Mouse (Mus musculus) C2C12 (cell line): Measurements from ENCODE around the gene Fto. TPM values are rescaled to one million over a fixed set of nuclear protein-coding genes. Genes with fewer than 3 reads are reported as not detected.

Experiments used
- H3K27me3 ChIP-seq: one replicate; pipeline ENCODE4 v1.6.1; 2011; ENCODE audit not compliant: control insufficient read depth, insufficient read depth, insufficient read length
- H3K36me3 ChIP-seq: one replicate; pipeline ENCODE4 v1.6.1; 2011; ENCODE audit not compliant: control insufficient read depth, insufficient read depth
- H3K4me3 ChIP-seq: one replicate; pipeline ENCODE4 v1.5.1; 2011; ENCODE audit warnings: mild to moderate bottlenecking, control low read depth; ENCODE audit not compliant: poor library complexity, insufficient read depth, severe bottlenecking
- H3K79me2 ChIP-seq: one replicate; pipeline ENCODE4 v1.6.1; 2011; ENCODE audit not compliant: control insufficient read depth, insufficient read depth
- H3K79me3 ChIP-seq: one replicate; pipeline ENCODE4 v1.6.1; 2011; ENCODE audit warnings: low read depth, control low read depth
- H3ac ChIP-seq: one replicate; pipeline ENCODE3; 2011; ENCODE audit warnings: low read depth; ENCODE audit not compliant: control insufficient read depth, insufficient read length
- CEBPB ChIP-seq: IDR thresholded peaks from one replicate; pipeline ENCODE4 v1.6.1; 2011; ENCODE audit warnings: low read depth, mild to moderate bottlenecking, control low read depth, moderate library complexity
- CTCF ChIP-seq: IDR thresholded peaks from one replicate; pipeline ENCODE4 v1.5.1; 2011; ENCODE audit not compliant: control insufficient read depth, insufficient read depth, insufficient read length
- FOSL1 ChIP-seq: IDR thresholded peaks from one replicate; pipeline ENCODE4 v1.8.0; 2011; ENCODE audit warnings: mild to moderate bottlenecking, low read length; ENCODE audit not compliant: poor library complexity, insufficient read depth, severe bottlenecking
- MAX ChIP-seq: IDR thresholded peaks from one replicate; pipeline ENCODE4 v1.6.1; 2011; ENCODE audit warnings: mild to moderate bottlenecking, control low read depth
- MYOD1 ChIP-seq: IDR thresholded peaks from one replicate; pipeline ENCODE4 v1.6.1; 2011; ENCODE audit warnings: low read depth; ENCODE audit not compliant: control insufficient read depth, insufficient read length
- MYOG ChIP-seq: IDR thresholded peaks from one replicate; pipeline ENCODE4 v1.6.1; 2011; ENCODE audit not compliant: control insufficient read depth, insufficient read length; ENCODE audit errors: extremely low read depth
- USF1 ChIP-seq: IDR thresholded peaks from one replicate; pipeline ENCODE4 v1.6.1; 2011; ENCODE audit warnings: low read depth, mild to moderate bottlenecking, control low read depth, moderate library complexity
- long read RNA-seq, 2 experiments: library from polyadenylated mRNA; unstranded; transcript quantifications; one replicate each; pipeline ENCODE4 v2.0.0; 2019 to 2020
- polyA plus RNA-seq: library from polyadenylated mRNA; unstranded; fragments of >200 nt; fragmentation: generic; extraction: Trizol; gene quantifications from one replicate; pipeline ENCODE4 v1.2.1, GENCODE M21; 2012; ENCODE audit warnings: missing spikeins

Fto gene
- polyA plus RNA-seq, result 39.1 TPM
- long read RNA-seq, experiment 1, transcript Fto-201 (9 exons, 3,564 nt), result major isoform, 9 of 24 reads
- long read RNA-seq, experiment 1, partial matches to known transcripts, result 2 of 24 reads
- long read RNA-seq, experiment 1, other reads (novel, unspliced or antisense), result 12 of 24 reads
- long read RNA-seq, experiment 2, full-length matches to known transcripts, result 188 of 213 reads
- long read RNA-seq, experiment 2, partial matches to known transcripts, result 13 of 213 reads
- long read RNA-seq, experiment 2, other reads (novel, unspliced or antisense), result 12 of 213 reads

DNA sequence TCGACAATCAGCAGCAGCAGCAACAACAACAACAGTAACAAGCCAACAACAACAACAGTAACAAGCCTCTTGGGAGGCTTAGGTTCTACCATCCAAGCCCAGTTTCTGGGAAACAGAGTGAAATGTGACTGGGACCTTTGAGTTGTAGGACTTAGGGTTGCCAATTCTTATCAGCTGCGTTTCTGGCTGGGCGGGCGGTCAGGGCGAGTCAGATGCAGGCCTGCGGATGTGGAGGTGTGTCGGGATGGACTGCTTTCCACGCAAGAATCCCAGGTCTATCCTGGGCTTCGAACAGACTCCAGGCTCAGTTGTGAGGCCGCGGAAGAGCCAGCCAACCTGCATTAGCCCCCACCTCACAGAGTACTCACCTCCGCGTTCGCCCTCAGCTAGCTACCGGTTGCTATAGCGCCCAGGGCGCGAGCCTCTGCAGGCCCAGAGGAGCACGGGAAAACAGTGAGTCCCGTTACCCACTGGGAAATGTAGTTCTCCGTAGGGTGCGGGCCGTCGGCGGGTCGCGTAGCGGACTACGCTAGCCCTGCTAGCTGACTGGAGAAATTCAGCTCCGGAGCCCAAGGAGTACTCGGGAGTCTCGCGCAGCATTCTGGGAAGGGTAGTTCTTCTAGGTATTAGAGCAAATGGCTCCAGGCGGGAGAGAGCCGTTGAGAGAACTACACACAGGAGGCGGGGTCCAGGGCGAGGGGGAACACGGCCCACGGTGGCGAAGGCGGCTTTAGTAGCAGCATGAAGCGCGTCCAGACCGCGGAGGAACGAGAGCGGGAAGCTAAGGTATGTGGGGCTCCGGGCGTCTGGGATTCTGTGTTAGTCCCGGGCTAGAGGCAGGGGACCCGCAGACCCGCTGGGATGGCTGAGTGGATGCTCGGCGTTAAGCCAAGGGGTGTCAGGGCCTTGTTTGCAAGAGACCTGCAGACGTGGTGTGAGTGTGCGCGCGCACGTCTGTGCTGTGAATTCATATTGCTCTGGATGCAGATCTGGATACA, at the start of gene Fto, which contains the start of gene Rpgrip1l:
Gene Fto (plus strand): TSS at position 691 of the 998 bp plus-strand sequence.
Gene Rpgrip1l (minus strand): TSS at position 428 of the 998 bp plus-strand sequence.
- peaks cover 47% of the 10 kb centered on the region for H3K79me2 ChIP-seq
- H3ac ChIP-seq, result peak within 1 kb of the TSS; percentile 88
- H3K27me3 ChIP-seq, result no peaks in the 10 kb centered on the region
- H3K36me3 ChIP-seq, result no peaks in the 10 kb centered on the region
- no peak for TF ChIP-seq USF1
- no peak for TF ChIP-seq FOSL1
- no peak for TF ChIP-seq MAX
- no peak for TF ChIP-seq MYOG
- TF ChIP-seq CEBPB, result no peak
- no peak for TF ChIP-seq CTCF
- TF ChIP-seq MYOD1, result no peak
- H3K79me3 ChIP-seq, result peaks cover 44% of the 10 kb centered on the region
- H3K4me3 ChIP-seq, result peak within 1 kb of the TSS; percentile 67

DNA sequence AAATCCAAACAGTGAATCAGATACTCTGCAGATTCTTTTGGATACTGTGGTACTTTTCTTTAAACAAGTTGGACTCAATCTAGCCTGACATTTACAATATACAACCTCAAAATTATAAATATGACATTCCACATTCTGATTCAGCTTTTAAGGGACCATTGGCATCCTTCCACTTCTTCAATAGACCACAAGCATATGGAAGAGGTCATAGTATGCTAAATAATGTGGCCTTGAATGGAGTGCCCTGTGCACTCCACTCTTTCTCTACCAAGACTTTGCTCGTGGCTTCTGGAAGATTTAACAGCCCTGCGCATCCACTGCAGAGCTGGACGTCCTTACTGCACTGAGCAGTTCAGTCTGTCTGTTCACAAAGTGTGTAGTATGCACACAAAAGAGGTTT, 49.4 kb upstream of the Fto start:
- H3K4me3 ChIP-seq, result no peak overlapping the region

DNA sequence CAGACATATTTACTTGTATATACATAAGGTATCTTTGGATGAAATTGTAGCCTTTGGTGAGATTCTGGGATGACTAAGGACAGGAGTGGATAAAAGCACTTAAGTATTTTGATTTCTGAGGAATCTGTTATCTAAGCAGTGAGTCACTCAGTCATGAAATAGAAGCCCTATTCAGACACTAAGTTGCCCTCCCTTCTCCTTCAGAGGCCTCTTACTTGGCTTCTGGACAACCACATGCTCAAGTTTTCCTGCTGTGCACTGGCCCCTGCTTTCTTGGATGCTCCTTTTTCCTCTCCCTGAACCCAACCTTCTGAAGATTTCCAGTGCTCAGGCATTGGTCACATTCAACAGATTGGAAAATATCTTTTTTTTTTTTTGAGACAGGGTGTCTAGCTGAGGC, 48.8 kb upstream of the Fto start:
- no peaks in the 10 kb centered on the region for H3K79me3 ChIP-seq
- peaks cover 9% of the 10 kb centered on the region for H3K36me3 ChIP-seq
- no peak overlapping the region for H3ac ChIP-seq
- no peak overlapping the region for H3K4me3 ChIP-seq
- H3K27me3 ChIP-seq, result no peaks in the 10 kb centered on the region
- H3K79me2 ChIP-seq, result no peaks in the 10 kb centered on the region
- TF ChIP-seq FOSL1 (peak; percentile 77), USF1 (no peak), CEBPB (no peak), MAX (peak; percentile 50)

More for the DNA sequence above, 49.4 kb upstream of the Fto start:
- no peak for TF ChIP-seq CEBPB
- TF ChIP-seq MYOD1, result no peak
- TF ChIP-seq USF1, result no peak
- TF ChIP-seq CTCF, result no peak
- Histone ChIP-seq H3K79me2 (no peaks in the 10 kb centered on the region), H3K79me3 (no peaks in the 10 kb centered on the region), H3K27me3 (no peaks in the 10 kb centered on the region), H3K36me3 (peaks cover 6% of the 10 kb centered on the region), H3ac (no peak overlapping the region)

DNA sequence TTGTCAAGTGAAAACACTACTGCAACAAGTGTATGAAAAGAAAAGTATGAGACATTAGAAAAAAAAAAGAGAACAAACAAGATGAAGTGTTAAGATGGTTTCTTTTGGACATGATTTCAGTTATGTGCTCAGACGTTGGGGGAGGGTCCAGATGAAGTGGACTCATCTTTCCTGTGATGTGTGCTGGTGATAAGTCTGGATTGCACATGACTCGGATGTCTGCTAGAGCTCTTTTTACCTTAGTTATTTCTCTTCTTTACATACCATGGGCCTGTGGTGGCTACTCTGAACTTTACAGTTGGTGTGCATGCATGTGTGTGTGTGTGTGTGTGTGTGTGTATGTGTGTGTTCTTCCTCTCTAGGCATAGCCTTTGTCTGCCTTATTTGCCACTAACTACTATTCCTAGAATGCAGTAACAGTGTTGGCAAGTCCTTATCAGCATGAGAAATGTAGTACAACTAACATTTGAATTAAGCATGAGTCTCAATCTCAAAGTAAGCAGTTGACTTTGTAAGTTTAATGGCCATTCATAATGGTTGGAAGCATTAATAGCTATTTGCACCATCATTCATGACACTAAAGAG, 43.9 kb upstream of the Fto start:
- Histone ChIP-seq H3K36me3 (peaks cover 19% of the 10 kb centered on the region), H3K79me2 (no peaks in the 10 kb centered on the region), H3ac (no peak overlapping the region), H3K27me3 (no peaks in the 10 kb centered on the region), H3K79me3 (no peaks in the 10 kb centered on the region), H3K4me3 (no peak overlapping the region)
- no peak for TF ChIP-seq MYOD1
- TF ChIP-seq MAX, result no peak
- no peak for TF ChIP-seq USF1
- no peak for TF ChIP-seq FOSL1
- TF ChIP-seq CTCF, result no peak
- TF ChIP-seq MYOG, result no peak
- TF ChIP-seq CEBPB, result no peak

DNA sequence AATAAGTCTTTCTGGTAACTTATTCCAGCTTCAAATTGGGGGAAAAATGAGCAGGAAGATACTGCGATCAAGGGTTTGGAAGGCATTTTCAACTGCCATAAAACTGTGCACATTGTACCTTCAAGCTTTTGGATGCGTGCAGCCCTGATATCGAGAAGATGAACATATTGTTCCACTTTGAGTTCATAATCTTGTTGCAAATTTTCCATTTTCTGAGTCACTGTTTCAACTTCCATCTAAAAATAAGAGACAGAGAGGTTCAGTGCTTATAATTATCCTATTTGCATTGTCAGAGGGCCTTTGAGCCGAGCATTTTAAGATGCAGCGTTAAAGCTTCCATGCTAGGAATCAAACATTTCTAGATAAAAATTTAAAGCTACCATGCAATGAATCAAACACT, 39.8 kb upstream of the Fto start:
- Histone ChIP-seq H3ac (no peak overlapping the region), H3K79me3 (no peaks in the 10 kb centered on the region), H3K27me3 (no peaks in the 10 kb centered on the region), H3K79me2 (no peaks in the 10 kb centered on the region), H3K4me3 (no peak overlapping the region), H3K36me3 (peaks cover 12% of the 10 kb centered on the region)
- TF ChIP-seq FOSL1 (no peak), MYOD1 (no peak), USF1 (no peak), CEBPB (no peak), CTCF (no peak), MAX (no peak), MYOG (no peak)

DNA sequence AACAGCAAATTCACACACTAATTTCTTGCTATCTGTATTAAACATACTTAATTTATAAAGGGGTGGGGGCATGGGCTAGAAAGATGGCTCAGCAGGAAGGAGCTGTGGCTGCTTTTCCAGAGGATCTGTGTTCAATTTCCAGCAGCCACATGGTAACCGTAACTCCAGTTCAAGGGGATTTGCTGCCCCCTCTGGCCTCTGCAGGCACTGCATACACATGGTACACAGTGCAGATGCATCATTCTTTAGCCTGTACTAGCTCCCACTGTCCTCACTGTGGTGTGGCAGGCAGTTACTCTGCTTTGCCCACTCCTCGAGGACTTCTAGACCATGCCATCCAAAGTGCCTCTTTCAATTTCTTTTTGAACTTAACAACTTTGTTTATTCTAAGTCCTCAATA, 37.0 kb upstream of the Fto start:
- no peaks in the 10 kb centered on the region for H3K27me3 ChIP-seq
- no peak overlapping the region for H3K4me3 ChIP-seq
- no peaks in the 10 kb centered on the region for H3K79me3 ChIP-seq
- TF ChIP-seq MYOG (no peak), MYOD1 (no peak), CEBPB (no peak), FOSL1 (no peak), USF1 (no peak)
- peaks cover 8% of the 10 kb centered on the region for H3K36me3 ChIP-seq
- no peak overlapping the region for H3ac ChIP-seq
- no peaks in the 10 kb centered on the region for H3K79me2 ChIP-seq
